Mouse (Mus musculus) limb, embryonic 12.5 days (tissue): ENCODE results near the gene Ceacam10. TPM values are rescaled to one million over a fixed set of nuclear protein-coding genes. Genes with fewer than 3 reads are reported as not detected.
"Not testable (repeated sequence)": the region's sequence is repeated elsewhere in the genome, so short reads cannot be mapped to it uniquely, and the experiment has no call there.

Source experiments
- ATAC-seq: fragments of 200-750 bp; cut with Nextera tagmentation; 2 replicates; pipeline ENCODE4 v1.8.0; 2017; ENCODE audit warnings: low read depth, moderate TSS enrichment; ENCODE audit not compliant: insufficient number of reproducible peaks, insufficient read depth, low FRiP score, low TSS enrichment
- H3K27ac ChIP-seq: fragments of 300-500 bp; sonication (generic); 2 replicates; pipeline ENCODE4 v1.5.1; 2016; ENCODE audit warnings: mild to moderate bottlenecking, moderate library complexity
- H3K27me3 ChIP-seq: fragments of 300-500 bp; sonication (generic); 2 replicates; pipeline ENCODE4 v1.6.1; 2016; ENCODE audit warnings: mild to moderate bottlenecking, moderate library complexity
- H3K36me3 ChIP-seq: fragments of 300-500 bp; sonication (generic); 2 replicates; pipeline ENCODE4 v1.6.1; 2016; ENCODE audit warnings: mild to moderate bottlenecking, moderate library complexity
- H3K4me1 ChIP-seq: fragments of 300-500 bp; sonication (generic); replicated peaks from 2 replicates; pipeline ENCODE4 v1.6.1; 2016
- H3K4me2 ChIP-seq: fragments of 300-500 bp; sonication (generic); 2 replicates; pipeline ENCODE4 v1.6.1; 2016; ENCODE audit warnings: mild to moderate bottlenecking, moderate library complexity
- H3K4me3 ChIP-seq: fragments of 300-500 bp; sonication (generic); replicated peaks from 2 replicates; pipeline ENCODE4 v1.5.1; 2016; ENCODE audit warnings: mild to moderate bottlenecking
- H3K9ac ChIP-seq: fragments of 300-500 bp; sonication (generic); replicated peaks from 2 replicates; pipeline ENCODE4 v1.6.1; 2016; ENCODE audit warnings: mild to moderate bottlenecking, moderate library complexity
- H3K9me3 ChIP-seq: fragments of 300-500 bp; sonication (generic); 2 replicates; pipeline ENCODE4 v1.6.1; 2016; ENCODE audit warnings: mild to moderate bottlenecking, moderate library complexity
- WGBS: fragments of 180-500 bp; shearing (Covaris S2); methylation state at CpG from one replicate; pipeline ENCODE4 v1.1.7; 2016; 5-methylcytosine and 5-hydroxymethylcytosine counted together
- polyA plus RNA-seq: library from polyadenylated mRNA; unstranded; fragments of >200 nt; fragmentation: Nextera tagmentation; extraction: Ambion mirVana; gene quantifications from 2 replicates; pipeline ENCODE4 v1.2.1, GENCODE M21; 2016

The Ceacam10 gene
- not detected in 2 replicates for polyA plus RNA-seq

- not testable (repeated sequence) for ATAC-seq, H3K9me3 ChIP-seq
- 38% methylated on average over 4 of the region's 4 CpGs for WGBS
Observed at GRCm38 (mm10) chr7:24776918-24777317, at the start of gene Ceacam10. Gene Ceacam10, plus strand, starts transcription at chr7:24777206.

GRCm38 (mm10) chr7:24735970-24736670 is 40.9 kb upstream of the Ceacam10 start:
- Histone ChIP-seq H3K9me3 (no peaks in the 10 kb centered on the region), H3K27ac (no peak overlapping the region), H3K4me2 (peak overlapping the region; percentile 30), H3K36me3 (no peaks in the 10 kb centered on the region), H3K27me3 (peaks cover 3% of the 10 kb centered on the region), H3K9ac (no peak overlapping the region; the same call in 1 of the 2 replicates), H3K4me3 (no peak overlapping the region), H3K4me1 (no peaks in the 10 kb centered on the region; the same call in 1 of the 2 replicates)
- ATAC-seq, result no peak
- 17% methylated on average over 17 of the region's 17 CpGs for WGBS

More at GRCm38 (mm10) chr7:24776918-24777317, at the start of gene Ceacam10:
- not testable (repeated sequence) for H3K36me3 ChIP-seq, H3K27me3 ChIP-seq, H3K9ac ChIP-seq, H3K4me2 ChIP-seq, H3K4me1 ChIP-seq, H3K4me3 ChIP-seq, H3K27ac ChIP-seq

GRCm38 (mm10) chr7:24750695-24751094 is 26.3 kb upstream of the Ceacam10 start:
- Histone ChIP-seq H3K27me3 (no peaks in the 10 kb centered on the region), H3K36me3 (no peaks in the 10 kb centered on the region), H3K4me2 (no peak overlapping the region), H3K4me3 (no peak overlapping the region), H3K27ac (no peak overlapping the region), H3K9ac (no peak overlapping the region), H3K9me3 (no peaks in the 10 kb centered on the region), H3K4me1 (no peaks in the 10 kb centered on the region)
- no peak for ATAC-seq
- WGBS, result 69% methylated on average over 4 of the region's 4 CpGs

- Histone ChIP-seq H3K4me3 (no peak overlapping the region), H3K27ac (no peak overlapping the region), H3K9ac (no peak overlapping the region), H3K4me2 (no peak overlapping the region), H3K9me3 (no peaks in the 10 kb centered on the region), H3K27me3 (no peaks in the 10 kb centered on the region), H3K36me3 (no peaks in the 10 kb centered on the region), H3K4me1 (no peaks in the 10 kb centered on the region)
- WGBS, result 72% methylated on average over 2 of the region's 2 CpGs
- ATAC-seq, result no peak
Observed at GRCm38 (mm10) chr7:24751610-24752009, 25.4 kb upstream of the Ceacam10 start.

DNA sequence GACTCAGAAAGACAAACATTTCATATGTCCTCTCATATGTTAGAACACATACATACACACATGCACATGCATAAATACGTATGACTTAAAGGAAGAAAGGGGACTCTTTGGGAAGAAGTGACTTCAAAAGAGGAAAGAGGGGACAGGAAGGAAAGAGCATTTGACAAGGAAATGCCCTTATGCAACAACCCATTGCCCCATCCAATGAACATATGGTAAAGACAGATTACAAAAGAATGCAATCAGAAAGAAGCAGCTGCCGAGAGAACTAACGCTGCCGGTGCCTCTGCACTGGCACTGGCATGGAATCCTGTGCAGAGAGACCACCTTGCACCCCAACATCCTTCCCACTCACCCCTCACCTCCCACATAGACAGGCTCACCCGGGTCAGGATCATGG is 23.5 kb upstream of the Ceacam10 start:
- no peaks in the 10 kb centered on the region for H3K27me3 ChIP-seq
- no peak for ATAC-seq
- no peaks in the 10 kb centered on the region for H3K9me3 ChIP-seq
- H3K4me2 ChIP-seq, result no peak overlapping the region
- no peak overlapping the region for H3K4me3 ChIP-seq
- no peaks in the 10 kb centered on the region for H3K36me3 ChIP-seq
- WGBS, result 82% methylated on average over 5 of the region's 5 CpGs
- no peaks in the 10 kb centered on the region for H3K4me1 ChIP-seq
- no peak overlapping the region for H3K9ac ChIP-seq
- H3K27ac ChIP-seq, result no peak overlapping the region

- Histone ChIP-seq H3K36me3 (no peaks in the 10 kb centered on the region), H3K4me1 (no peaks in the 10 kb centered on the region), H3K9me3 (no peaks in the 10 kb centered on the region), H3K4me3 (no peak overlapping the region), H3K4me2 (no peak overlapping the region), H3K27ac (no peak overlapping the region), H3K9ac (no peak overlapping the region), H3K27me3 (no peaks in the 10 kb centered on the region)
- WGBS, result 88% methylated on average over 1 of the region's 1 CpGs
- ATAC-seq, result no peak
Observed at GRCm38 (mm10) chr7:24758520-24758919, 18.5 kb upstream of the Ceacam10 start.

GRCm38 (mm10) chr7:24760211-24760610 is 16.8 kb upstream of the Ceacam10 start, which contains the start of gene Cd177:
Gene Cd177, minus strand, starts transcription at chr7:24760311.
- Histone ChIP-seq H3K9me3 (no peaks in the 10 kb centered on the region), H3K4me2 (no peak within 1 kb of the TSS), H3K9ac (no peak within 1 kb of the TSS), H3K27ac (no peak within 1 kb of the TSS), H3K4me3 (no peak within 1 kb of the TSS), H3K36me3 (no peaks in the 10 kb centered on the region), H3K4me1 (no peaks in the 10 kb centered on the region), H3K27me3 (no peaks in the 10 kb centered on the region)
- ATAC-seq, result no peak
- WGBS, result 73% methylated on average over 6 of the region's 6 CpGs

GRCm38 (mm10) chr7:24761161-24761560 is 15.8 kb upstream of the Ceacam10 start:
- Histone ChIP-seq H3K4me3 (no peak overlapping the region), H3K27me3 (no peaks in the 10 kb centered on the region), H3K36me3 (no peaks in the 10 kb centered on the region), H3K4me1 (no peaks in the 10 kb centered on the region), H3K4me2 (no peak overlapping the region), H3K9me3 (no peaks in the 10 kb centered on the region), H3K9ac (no peak overlapping the region), H3K27ac (no peak overlapping the region)
- 80% methylated on average over 6 of the region's 6 CpGs for WGBS
- no peak for ATAC-seq

GRCm38 (mm10) chr7:24762574-24762973 is 14.4 kb upstream of the Ceacam10 start:
- Histone ChIP-seq H3K27me3 (no peaks in the 10 kb centered on the region), H3K4me2 (no peak overlapping the region), H3K9ac (no peak overlapping the region), H3K4me1 (no peaks in the 10 kb centered on the region), H3K9me3 (no peaks in the 10 kb centered on the region), H3K4me3 (no peak overlapping the region), H3K36me3 (no peaks in the 10 kb centered on the region), H3K27ac (no peak overlapping the region)
- no peak for ATAC-seq
- WGBS, result 86% methylated on average over 8 of the region's 8 CpGs

GRCm38 (mm10) chr7:24771361-24771760 is 5.6 kb upstream of the Ceacam10 start:
- no peak for ATAC-seq
- Histone ChIP-seq H3K27ac (no peak overlapping the region), H3K36me3 (no peaks in the 10 kb centered on the region)

GRCm38 (mm10) chr7:24773942-24774535 is 3.0 kb upstream of the Ceacam10 start:
- 66% methylated on average over 3 of the region's 3 CpGs for WGBS
- Histone ChIP-seq H3K4me2 (no peak overlapping the region), H3K9me3 (no peaks in the 10 kb centered on the region), H3K27me3 (no peaks in the 10 kb centered on the region), H3K9ac (no peak overlapping the region), H3K27ac (no peak overlapping the region), H3K36me3 (no peaks in the 10 kb centered on the region), H3K4me1 (no peaks in the 10 kb centered on the region), H3K4me3 (no peak overlapping the region)
- no peak for ATAC-seq

More at GRCm38 (mm10) chr7:24771361-24771760, 5.6 kb upstream of the Ceacam10 start:
- Histone ChIP-seq H3K9me3 (no peaks in the 10 kb centered on the region), H3K4me1 (no peaks in the 10 kb centered on the region), H3K27me3 (no peaks in the 10 kb centered on the region), H3K4me2 (no peak overlapping the region), H3K9ac (no peak overlapping the region), H3K4me3 (no peak overlapping the region)
